Mouse (Mus musculus) kidney, adult 2 months (tissue): ENCODE data around the gene Pkd1l2. TPM values are rescaled to one million over a fixed set of nuclear protein-coding genes. Genes with fewer than 3 reads are reported as not detected.
A peak's percentile ranks its signal among the peaks of the same experiment; 100 is the strongest.

Source experiments
- DNase-seq: peaks from one replicate; pipeline ENCODE4 v3.0.0; 2021
- H3K27ac ChIP-seq: fragments of 200-500 bp; 2 replicates; pipeline ENCODE4 v1.5.1; 2012; ENCODE audit warnings: low read depth, low read length, control low read depth, inconsistent platforms; ENCODE audit not compliant: insufficient read depth
- H3K27me3 ChIP-seq: fragments of 200-500 bp; replicated peaks from 2 replicates; pipeline ENCODE4 v1.6.1; 2012; ENCODE audit warnings: mild to moderate bottlenecking, moderate library complexity, low read length, inconsistent platforms; ENCODE audit not compliant: control insufficient read depth, insufficient read depth
- H3K36me3 ChIP-seq: fragments of 200-500 bp; 2 replicates; pipeline ENCODE4 v1.6.1; 2012; ENCODE audit warnings: mild to moderate bottlenecking, moderate library complexity, low read length, inconsistent platforms; ENCODE audit not compliant: control insufficient read depth, insufficient read depth
- H3K4me1 ChIP-seq: fragments of 200-500 bp; 2 replicates; pipeline ENCODE4 v1.6.1; 2011; ENCODE audit warnings: low read length; ENCODE audit not compliant: control insufficient read depth, insufficient read depth
- H3K4me3 ChIP-seq: fragments of 200-500 bp; 2 replicates; pipeline ENCODE4 v1.5.1; 2011; ENCODE audit warnings: mild to moderate bottlenecking, low read depth, low read length, control low read depth; ENCODE audit not compliant: insufficient read depth
- CTCF ChIP-seq: fragments of 200-500 bp; conservative IDR thresholded peaks from 2 replicates; pipeline ENCODE4 v1.5.1; 2011; ENCODE audit warnings: low read depth, mild to moderate bottlenecking, control low read depth, low read length, moderate library complexity, mixed read lengths; ENCODE audit not compliant: insufficient read depth, insufficient read length
- POLR2A ChIP-seq: fragments of 200-500 bp; IDR thresholded peaks from one replicate; pipeline ENCODE4 v1.6.1; 2011; ENCODE audit warnings: low read depth, low read length, control low read depth
- WGBS: fragments of 180-500 bp; shearing (Covaris S2); methylation state at CpG from one replicate; pipeline ENCODE4 v1.1.7; 2018; 5-methylcytosine and 5-hydroxymethylcytosine counted together
- polyA plus RNA-seq: library from polyadenylated mRNA; depleted of rRNA; stranded (reverse); fragments of >200 nt; gene quantifications from 2 replicates; pipeline ENCODE4 v1.2.3, GENCODE M21; 2012

The Pkd1l2 gene
- polyA plus RNA-seq, 1 experiment: 0.08 TPM

DNA sequence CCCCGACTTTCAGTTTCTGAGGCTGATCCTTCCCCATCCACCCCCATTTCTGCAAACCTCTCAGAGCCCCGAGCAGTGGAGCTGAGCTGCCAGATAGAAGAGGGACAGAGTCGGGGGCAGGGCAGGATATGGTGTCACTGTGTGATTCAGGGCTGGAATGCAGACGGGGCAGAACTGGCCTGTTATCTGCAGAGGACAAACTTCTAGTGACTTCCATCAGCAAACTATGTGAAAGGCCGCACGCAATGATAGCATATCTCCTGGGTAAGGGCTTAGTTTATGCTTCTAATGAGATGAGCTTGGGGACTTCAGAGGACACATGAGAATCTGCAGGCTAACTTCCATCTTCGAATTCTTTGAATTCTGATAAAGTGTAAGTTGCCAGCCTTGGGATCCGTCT lies 3.3 kb upstream of the Pkd1l2 start:
- no peaks in the 10 kb centered on the region for H3K36me3 ChIP-seq
- H3K4me3 ChIP-seq: no peak overlapping the region
- TF ChIP-seq CTCF: no peak
- no peak for TF ChIP-seq POLR2A
- peak; percentile 30 for DNase-seq
- H3K4me1 ChIP-seq: no peaks in the 10 kb centered on the region
- no peak overlapping the region for H3K27ac ChIP-seq
- H3K27me3 ChIP-seq: no peaks in the 10 kb centered on the region
- WGBS: 63% methylated on average over 8 of the region's 8 CpGs

DNA sequence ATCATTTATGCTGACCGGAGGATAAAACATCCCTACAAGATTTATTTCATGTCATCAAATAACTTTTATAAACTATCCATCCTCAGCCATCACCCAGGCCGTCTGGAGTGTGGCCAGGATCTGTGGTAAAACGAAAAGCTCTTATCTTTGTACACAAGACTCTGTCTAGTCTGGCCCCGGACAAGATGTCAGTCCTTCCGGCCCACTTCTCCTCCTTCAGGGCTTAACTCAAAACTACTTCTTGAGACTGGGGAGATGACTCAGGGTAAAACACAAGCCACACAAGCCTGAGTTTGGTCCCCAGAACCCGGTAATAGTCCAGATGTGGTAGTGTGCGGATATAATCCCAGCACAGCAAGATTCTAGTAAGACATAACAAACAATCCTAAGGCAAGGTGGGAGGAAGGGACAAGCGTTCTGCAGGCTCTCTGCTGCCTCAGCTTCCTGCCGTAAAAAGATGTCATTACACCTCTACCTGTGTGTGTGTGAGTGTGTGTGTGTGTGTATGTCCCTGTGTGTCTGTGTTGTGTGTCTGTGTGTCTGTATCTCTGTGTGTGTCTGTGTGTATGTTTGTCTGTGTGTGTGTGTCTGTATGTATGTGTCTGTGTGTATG lies 804 bp upstream of the Pkd1l2 start:
- no peak for DNase-seq
- WGBS: 60% methylated on average over 9 of the region's 9 CpGs
- Histone ChIP-seq H3K4me1 (no peaks in the 10 kb centered on the region), H3K36me3 (no peaks in the 10 kb centered on the region), H3K27me3 (no peaks in the 10 kb centered on the region), H3K27ac (no peak overlapping the region), H3K4me3 (no peak overlapping the region)
- TF ChIP-seq POLR2A (no peak), CTCF (no peak)

DNA sequence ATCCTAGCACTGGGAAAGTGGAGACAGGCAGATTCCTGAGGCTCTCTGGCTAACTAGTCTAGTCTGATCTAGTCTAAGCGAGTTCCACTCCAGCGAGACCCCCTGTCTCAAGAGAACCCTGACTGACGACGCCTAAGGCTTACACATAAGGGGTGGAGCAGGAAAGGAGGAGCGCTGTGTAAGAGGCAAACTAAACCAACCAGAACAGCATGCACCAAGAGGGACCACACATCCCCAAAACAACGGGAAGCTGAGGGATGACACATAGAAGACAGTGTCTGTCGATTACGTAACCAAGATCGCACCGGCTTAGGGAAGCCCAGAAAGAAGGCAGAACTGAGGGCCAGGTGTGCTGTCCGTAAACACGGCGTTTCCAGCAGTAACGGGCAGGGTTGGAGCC lies 2.6 kb downstream of the Pkd1l2 start:
- Histone ChIP-seq H3K36me3 (no peaks in the 10 kb centered on the region), H3K4me3 (no peak overlapping the region), H3K27me3 (no peaks in the 10 kb centered on the region), H3K27ac (no peak overlapping the region), H3K4me1 (no peaks in the 10 kb centered on the region)
- no peak for TF ChIP-seq CTCF
- no peak for TF ChIP-seq POLR2A
- 81% methylated on average over 14 of the region's 14 CpGs for WGBS
- no peak for DNase-seq

DNA sequence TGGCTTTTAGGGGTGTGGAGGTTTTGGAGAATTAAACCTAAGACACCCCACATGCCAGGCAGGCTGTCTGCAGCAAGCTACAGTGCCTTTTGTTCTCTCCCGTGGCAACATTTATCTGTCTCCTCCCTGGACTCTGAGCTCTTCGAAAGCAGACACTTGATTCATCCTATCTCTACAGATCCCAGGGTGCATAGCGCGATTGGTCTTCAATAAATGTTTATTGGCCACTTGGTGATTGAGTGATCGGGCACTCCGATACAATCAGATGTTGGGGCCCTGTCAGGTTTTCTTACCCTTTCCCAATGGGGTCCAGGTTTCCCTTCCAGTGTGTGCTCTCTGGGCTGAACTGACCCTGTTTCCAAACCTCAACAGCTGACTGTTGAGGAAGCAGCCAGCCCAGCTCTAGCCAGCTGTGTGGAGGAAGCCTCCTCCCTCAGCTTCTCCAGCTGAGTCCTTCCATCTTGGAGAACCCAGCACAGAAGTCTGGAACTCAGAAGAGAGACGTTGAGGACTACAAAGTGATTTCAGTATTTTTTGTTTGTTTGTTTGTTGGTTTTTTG lies 3.8 kb downstream of the Pkd1l2 start:
- H3K36me3 ChIP-seq: no peaks in the 10 kb centered on the region
- WGBS: 85% methylated on average over 7 of the region's 7 CpGs
- no peak overlapping the region for H3K4me3 ChIP-seq
- no peak for DNase-seq
- no peaks in the 10 kb centered on the region for H3K4me1 ChIP-seq
- TF ChIP-seq POLR2A (no peak), CTCF (no peak)
- H3K27ac ChIP-seq: no peak overlapping the region
- no peaks in the 10 kb centered on the region for H3K27me3 ChIP-seq

DNA sequence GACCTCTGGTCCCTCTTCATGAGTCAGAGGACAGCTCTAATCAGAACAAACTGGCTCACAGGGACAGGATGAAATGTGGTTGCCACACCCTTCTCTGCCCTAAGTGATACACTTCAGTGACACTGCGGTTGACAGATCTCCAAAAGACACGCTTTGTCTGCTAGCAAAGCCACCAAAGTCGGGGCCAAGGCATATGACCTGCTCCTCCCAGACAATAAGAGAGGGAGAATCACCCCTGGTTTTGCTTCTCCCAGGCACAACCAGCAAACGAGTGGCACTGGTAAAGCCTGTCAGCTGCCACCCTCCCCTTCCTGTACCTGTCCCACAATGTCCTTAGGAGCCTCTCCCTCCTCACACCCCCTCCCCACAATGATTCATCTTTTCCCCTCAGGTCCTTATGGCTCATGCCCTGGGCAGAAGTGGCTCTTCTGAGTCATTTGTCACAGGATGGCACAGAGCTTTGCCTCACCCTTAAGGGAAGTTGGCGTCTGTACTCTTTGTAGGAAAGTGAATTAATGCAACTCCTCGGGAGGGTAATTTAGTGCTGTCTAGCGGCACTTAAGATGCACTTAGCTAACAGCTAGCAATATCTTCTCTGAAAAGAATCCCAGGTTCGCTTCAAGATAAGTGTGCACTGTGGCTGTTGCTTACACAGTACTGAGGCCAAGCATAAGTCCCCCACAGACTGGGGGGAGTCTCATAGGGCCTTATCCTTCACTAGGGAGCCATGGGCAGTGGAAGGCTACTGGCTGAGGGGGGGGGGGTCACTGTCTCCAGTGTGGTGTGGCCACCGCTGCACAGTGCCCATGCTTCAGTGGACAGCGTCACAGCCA lies 7.7 kb downstream of the Pkd1l2 start:
- Histone ChIP-seq H3K27me3 (no peaks in the 10 kb centered on the region), H3K4me3 (no peak overlapping the region), H3K4me1 (no peaks in the 10 kb centered on the region), H3K27ac (no peak overlapping the region), H3K36me3 (no peaks in the 10 kb centered on the region)
- TF ChIP-seq POLR2A (no peak), CTCF (no peak)
- DNase-seq: no peak
- WGBS: 55% methylated on average over 10 of the region's 10 CpGs

DNA sequence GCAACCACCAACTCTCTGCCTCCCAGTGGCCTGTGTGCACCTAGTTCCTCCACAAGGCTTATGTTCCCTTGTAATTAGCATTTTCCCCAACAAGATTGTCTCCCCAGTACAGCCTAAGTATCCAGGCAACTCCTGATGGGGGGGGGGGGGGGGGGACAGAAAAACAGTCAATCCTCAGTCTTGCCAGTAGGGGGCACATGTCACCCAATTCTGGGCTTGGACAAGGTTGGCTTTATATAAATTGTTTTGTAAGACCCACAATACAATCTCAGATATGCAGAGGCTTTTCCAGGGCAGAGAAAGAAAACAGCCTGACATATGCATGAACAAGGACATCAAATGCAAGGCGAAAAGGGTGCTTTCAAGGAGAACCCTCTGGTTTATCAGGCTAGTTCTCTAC lies 12.5 kb downstream of the Pkd1l2 start:
- TF ChIP-seq POLR2A: no peak
- TF ChIP-seq CTCF: peak; percentile 20; the same call in 1 of the 2 replicates
- Histone ChIP-seq H3K36me3 (no peaks in the 10 kb centered on the region), H3K4me1 (no peaks in the 10 kb centered on the region), H3K4me3 (no peak overlapping the region), H3K27ac (no peak overlapping the region), H3K27me3 (no peaks in the 10 kb centered on the region)
- WGBS: 91% methylated on average over 1 of the region's 1 CpGs
- peak; percentile 8 for DNase-seq

DNA sequence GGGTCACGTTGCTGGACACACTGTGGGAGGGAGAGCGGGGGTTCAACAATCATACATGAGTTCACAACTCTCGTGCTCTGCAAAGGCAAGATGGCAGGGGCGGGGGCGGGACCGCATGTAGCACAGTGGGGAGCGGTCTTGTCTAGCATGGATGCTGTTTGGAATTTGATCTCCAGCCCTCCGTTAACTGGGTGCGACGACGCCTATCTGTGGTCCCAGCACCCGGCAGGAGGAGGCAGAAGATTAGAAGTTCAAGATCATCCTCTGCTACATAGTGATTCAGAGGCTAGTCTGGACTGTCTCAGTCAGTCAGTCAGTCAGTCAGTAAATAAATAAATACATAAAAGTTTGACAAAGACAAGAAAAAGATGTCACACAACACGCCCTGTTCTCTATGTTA lies 14.0 kb downstream of the Pkd1l2 start:
- Histone ChIP-seq H3K4me3 (no peak overlapping the region), H3K36me3 (no peaks in the 10 kb centered on the region)
- 60% methylated on average over 13 of the region's 13 CpGs for WGBS

More for the DNA sequence above, 14.0 kb downstream of the Pkd1l2 start:
- Histone ChIP-seq H3K27ac (no peak overlapping the region), H3K4me1 (no peaks in the 10 kb centered on the region), H3K27me3 (no peaks in the 10 kb centered on the region)
- no peak for TF ChIP-seq POLR2A
- DNase-seq: no peak
